Mouse (Mus musculus) midbrain, embryonic 12.5 days (tissue): ENCODE data around the gene 4931406C07Rik. TPM values are rescaled to one million over a fixed set of nuclear protein-coding genes. Genes with fewer than 3 reads are reported as not detected.
"Not testable (repeated sequence)": the region's sequence is repeated elsewhere in the genome, so short reads cannot be mapped to it uniquely, and the experiment has no call there.

Experiments used
- ATAC-seq: fragments of 200-750 bp; cut with Nextera tagmentation; 2 replicates; pipeline ENCODE4 v1.8.0; 2017; ENCODE audit warnings: low read depth, moderate TSS enrichment, moderate library complexity; ENCODE audit not compliant: low FRiP score
- H3K27ac ChIP-seq: fragments of 300-500 bp; sonication (generic); replicated peaks from 2 replicates; pipeline ENCODE4 v1.5.1; 2016; ENCODE audit warnings: mild to moderate bottlenecking
- H3K27me3 ChIP-seq: fragments of 300-500 bp; sonication (generic); 2 replicates; pipeline ENCODE4 v1.6.1; 2016; ENCODE audit warnings: mild to moderate bottlenecking
- H3K36me3 ChIP-seq: fragments of 300-500 bp; sonication (generic); 2 replicates; pipeline ENCODE4 v1.6.1; 2016
- H3K4me1 ChIP-seq: fragments of 300-500 bp; sonication (generic); 2 replicates; pipeline ENCODE4 v1.6.1; 2016
- H3K4me2 ChIP-seq: fragments of 300-500 bp; sonication (generic); replicated peaks from 2 replicates; pipeline ENCODE4 v1.6.1; 2016; ENCODE audit warnings: mild to moderate bottlenecking, moderate library complexity
- H3K4me3 ChIP-seq: fragments of 300-500 bp; sonication (generic); 2 replicates; pipeline ENCODE4 v1.5.1; 2016; ENCODE audit warnings: mild to moderate bottlenecking
- H3K9ac ChIP-seq: fragments of 300-500 bp; sonication (generic); replicated peaks from 2 replicates; pipeline ENCODE4 v1.6.1; 2016; ENCODE audit warnings: mild to moderate bottlenecking, moderate library complexity
- H3K9me3 ChIP-seq: fragments of 300-500 bp; sonication (generic); 2 replicates; pipeline ENCODE4 v1.6.1; 2016; ENCODE audit warnings: mild to moderate bottlenecking
- WGBS: fragments of 180-500 bp; shearing (Covaris S2); methylation state at CpG from one replicate; pipeline ENCODE4 v1.1.7; 2016; 5-methylcytosine and 5-hydroxymethylcytosine counted together
- polyA plus RNA-seq: library from polyadenylated mRNA; unstranded; fragments of >200 nt; fragmentation: Nextera tagmentation; extraction: Ambion mirVana; gene quantifications from 2 replicates; pipeline ENCODE4 v1.2.1, GENCODE M21; 2016

Gene 4931406C07Rik
- polyA plus RNA-seq, 1 experiment from 2014 or later = 9.0 TPM

- Histone ChIP-seq H3K36me3 (peaks cover 42% of the 10 kb centered on the region), H3K9ac (no peak overlapping the region), H3K27ac (no peak overlapping the region), H3K4me1 (peaks cover 21% of the 10 kb centered on the region), H3K4me3 (no peak overlapping the region), H3K9me3 (no peaks in the 10 kb centered on the region), H3K4me2 (no peak overlapping the region), H3K27me3 (no peaks in the 10 kb centered on the region)
- WGBS = 55% methylated on average over 2 of the region's 2 CpGs
- ATAC-seq = no peak
Observed at GRCm38 (mm10) chr9:15308254-15308653, 2.0 kb upstream of the 4931406C07Rik start.

- H3K36me3 ChIP-seq = peaks cover 36% of the 10 kb centered on the region
- WGBS = 10% methylated on average over 6 of the region's 6 CpGs
- no peaks in the 10 kb centered on the region for H3K27me3 ChIP-seq
- H3K27ac ChIP-seq = no peak overlapping the region
- H3K9me3 ChIP-seq = no peaks in the 10 kb centered on the region
- ATAC-seq = no peak
- peaks cover 21% of the 10 kb centered on the region for H3K4me1 ChIP-seq
- H3K4me3 ChIP-seq = peak overlapping the region; percentile 84
- peak overlapping the region; percentile 92 for H3K9ac ChIP-seq
- H3K4me2 ChIP-seq = peak overlapping the region; percentile 77
Observed at GRCm38 (mm10) chr9:15307257-15307656, 1.0 kb upstream of the 4931406C07Rik start.

DNA sequence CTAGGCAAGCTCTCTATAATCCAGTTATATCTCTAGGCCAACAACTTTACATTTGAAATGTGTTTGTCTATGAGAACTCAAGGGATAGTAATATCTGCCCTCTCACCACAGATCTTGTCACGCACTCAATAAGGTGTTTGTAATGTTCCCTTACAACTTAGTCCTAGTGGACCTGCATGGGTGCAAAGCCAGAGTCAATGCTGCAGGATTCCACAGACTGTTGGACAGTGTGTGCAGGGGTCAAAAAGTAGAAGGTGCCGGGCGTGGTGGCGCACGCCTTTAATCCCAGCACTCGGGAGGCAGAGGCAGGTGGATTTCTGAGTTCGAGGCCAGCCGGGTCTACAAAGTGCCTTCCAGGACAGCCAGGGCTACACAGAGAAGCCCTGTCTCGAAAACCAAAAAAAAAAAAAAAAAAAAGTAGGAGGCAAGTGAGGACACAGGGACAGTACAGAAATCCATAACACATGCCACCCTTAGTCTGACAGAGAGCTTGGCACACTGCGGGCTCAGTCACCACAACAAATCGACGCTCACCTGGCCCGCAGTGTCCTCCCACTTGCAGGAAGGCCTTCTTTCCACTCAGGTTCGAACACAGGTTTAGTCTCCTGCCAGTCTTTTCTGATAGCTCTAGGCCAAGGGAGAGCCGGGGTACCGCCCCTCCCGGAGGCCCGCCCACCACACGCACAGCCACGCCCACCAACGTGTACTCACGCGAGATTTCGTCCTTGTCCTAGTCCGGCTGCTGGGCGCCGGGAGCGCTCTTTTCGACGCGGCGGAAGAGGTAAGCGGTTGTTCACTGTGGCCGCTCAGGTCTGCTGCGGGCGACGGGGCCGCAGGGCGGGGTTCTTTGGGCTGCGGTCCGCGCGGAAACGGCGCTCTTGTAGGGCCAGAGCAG is 498 bp downstream of the 4931406C07Rik start, which contains the start of gene Taf1d:
Taf1d (plus strand) TSS at position 712 of the 895 bp plus-strand sequence.
- no peaks in the 10 kb centered on the region for H3K27me3 ChIP-seq
- H3K4me1 ChIP-seq = peaks cover 21% of the 10 kb centered on the region
- H3K27ac ChIP-seq = peak within 1 kb of the TSS; percentile 93
- ATAC-seq = peak; percentile 99
- WGBS = 14% methylated on average over 45 of the region's 45 CpGs
- no peaks in the 10 kb centered on the region for H3K9me3 ChIP-seq
- peak within 1 kb of the TSS; percentile 84 for H3K4me3 ChIP-seq
- peak within 1 kb of the TSS; percentile 92 for H3K9ac ChIP-seq
- H3K36me3 ChIP-seq = peaks cover 24% of the 10 kb centered on the region
- peak within 1 kb of the TSS; percentile 77 for H3K4me2 ChIP-seq

GRCm38 (mm10) chr9:15302881-15303280 is 3.4 kb downstream of the 4931406C07Rik start:
- Histone ChIP-seq H3K27me3 (no peaks in the 10 kb centered on the region), H3K9me3 (no peaks in the 10 kb centered on the region), H3K4me1 (peaks cover 15% of the 10 kb centered on the region), H3K27ac (no peak overlapping the region), H3K36me3 (no peaks in the 10 kb centered on the region), H3K4me2 (no peak overlapping the region), H3K4me3 (no peak overlapping the region), H3K9ac (no peak overlapping the region)
- ATAC-seq = no peak
- 66% methylated on average over 2 of the region's 2 CpGs for WGBS

DNA sequence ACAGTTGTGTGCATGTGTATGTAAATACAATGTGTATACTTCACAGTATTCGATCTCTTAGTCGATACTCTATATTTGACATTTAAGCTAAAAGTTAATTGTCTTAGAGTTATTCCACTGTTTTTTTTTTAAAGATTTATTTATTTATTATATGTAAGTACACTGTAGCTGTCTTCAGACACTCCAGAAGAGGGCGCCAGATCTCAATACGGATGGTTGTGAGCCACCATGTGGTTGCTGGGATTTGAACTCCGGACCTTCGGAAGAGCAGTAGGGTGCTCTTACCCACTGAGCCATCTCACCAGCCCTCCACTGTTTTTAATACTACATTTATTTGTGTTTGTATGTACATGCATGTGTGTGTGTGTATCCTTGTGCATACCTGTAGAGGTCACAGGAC is 4.2 kb downstream of the 4931406C07Rik start:
- ATAC-seq = not testable (repeated sequence)
- WGBS = 78% methylated on average over 6 of the region's 6 CpGs

DNA sequence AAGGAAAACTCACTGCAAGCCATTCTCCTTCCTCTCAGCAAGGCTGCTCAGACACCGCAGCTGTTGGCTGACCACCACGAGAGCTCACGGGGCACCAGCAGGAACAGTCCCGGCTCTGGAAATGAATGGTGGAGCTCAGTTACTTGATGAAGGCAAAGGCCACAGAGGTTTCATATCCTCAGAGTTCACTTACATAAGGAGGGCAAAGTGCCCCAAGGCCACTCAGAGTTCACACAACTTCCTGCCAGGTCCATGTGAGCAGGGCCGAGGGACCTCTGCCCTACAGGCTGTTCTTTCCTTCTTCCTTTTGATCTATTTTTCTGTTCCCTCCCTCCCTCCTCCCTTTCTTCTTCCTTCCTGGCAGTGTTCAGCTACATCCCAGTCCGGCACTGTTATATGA is 4.8 kb downstream of the 4931406C07Rik start:
- Histone ChIP-seq H3K27ac (0 out of 2 replicates have a peak overlapping the region, but pooled peaks have one; percentile 25), H3K4me1 (0 out of 2 replicates have a peak, but pooled peaks cover 4% of the 10 kb centered on the region), H3K27me3 (no peaks in the 10 kb centered on the region), H3K9ac (no peak overlapping the region), H3K4me3 (no peak overlapping the region), H3K9me3 (no peaks in the 10 kb centered on the region), H3K4me2 (no peak overlapping the region), H3K36me3 (0 out of 2 replicates have a peak, but pooled peaks cover under 1% of the 10 kb centered on the region)
- 76% methylated on average over 6 of the region's 6 CpGs for WGBS
- ATAC-seq = no peak

More for the DNA sequence above, 4.2 kb downstream of the 4931406C07Rik start:
- not testable (repeated sequence) for H3K9ac ChIP-seq, H3K27me3 ChIP-seq, H3K9me3 ChIP-seq, H3K27ac ChIP-seq, H3K4me2 ChIP-seq, H3K36me3 ChIP-seq, H3K4me1 ChIP-seq, H3K4me3 ChIP-seq

- H3K27ac ChIP-seq = no peak overlapping the region
- no peaks in the 10 kb centered on the region for H3K9me3 ChIP-seq
- H3K4me2 ChIP-seq = no peak overlapping the region
- H3K4me1 ChIP-seq = no peaks in the 10 kb centered on the region
- H3K9ac ChIP-seq = no peak overlapping the region
- 0 out of 2 replicates have a peak, but pooled peaks cover 6% of the 10 kb centered on the region for H3K36me3 ChIP-seq
- no peak for ATAC-seq
- H3K4me3 ChIP-seq = no peak overlapping the region
- WGBS = 91% methylated on average over 5 of the region's 5 CpGs
- no peaks in the 10 kb centered on the region for H3K27me3 ChIP-seq
Observed at GRCm38 (mm10) chr9:15300056-15300455, 6.2 kb downstream of the 4931406C07Rik start.

- ATAC-seq = no peak
Observed at GRCm38 (mm10) chr9:15298451-15298850, 7.8 kb downstream of the 4931406C07Rik start.

DNA sequence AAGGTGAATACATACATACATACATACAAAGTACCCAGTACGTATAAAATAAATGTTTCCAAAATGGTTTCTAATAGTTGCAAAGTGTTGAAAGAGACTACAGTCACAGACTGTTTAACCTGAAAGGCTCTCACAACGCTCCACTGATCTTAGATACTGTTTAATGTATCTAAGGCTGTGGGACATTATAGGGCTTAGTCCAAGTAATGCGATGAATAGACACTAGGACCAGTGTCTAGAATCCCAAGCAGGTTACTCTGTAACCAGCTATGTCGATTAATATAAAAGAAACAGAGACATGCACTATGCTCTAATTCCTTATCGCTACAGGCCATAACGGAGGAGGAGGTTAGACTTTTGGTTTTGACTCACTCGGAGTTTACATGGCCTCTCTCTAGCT is 9.1 kb downstream of the 4931406C07Rik start:
- H3K4me2 ChIP-seq = no peak overlapping the region
- H3K27ac ChIP-seq = no peak overlapping the region
- no peaks in the 10 kb centered on the region for H3K9me3 ChIP-seq
- no peaks in the 10 kb centered on the region for H3K4me1 ChIP-seq
- no peak for ATAC-seq
- H3K9ac ChIP-seq = no peak overlapping the region
- WGBS = 86% methylated on average over 7 of the region's 7 CpGs
- no peaks in the 10 kb centered on the region for H3K27me3 ChIP-seq
- H3K4me3 ChIP-seq = no peak overlapping the region
- 0 out of 2 replicates have a peak, but pooled peaks cover 6% of the 10 kb centered on the region for H3K36me3 ChIP-seq

More at GRCm38 (mm10) chr9:15298451-15298850, 7.8 kb downstream of the 4931406C07Rik start:
- H3K36me3 ChIP-seq = 0 out of 2 replicates have a peak, but pooled peaks cover 6% of the 10 kb centered on the region
- H3K4me3 ChIP-seq = no peak overlapping the region
- no peak overlapping the region for H3K27ac ChIP-seq
- H3K9me3 ChIP-seq = no peaks in the 10 kb centered on the region
- H3K27me3 ChIP-seq = no peaks in the 10 kb centered on the region
- 63% methylated on average over 2 of the region's 2 CpGs for WGBS
- H3K9ac ChIP-seq = no peak overlapping the region
- H3K4me2 ChIP-seq = no peak overlapping the region
- H3K4me1 ChIP-seq = no peaks in the 10 kb centered on the region

DNA sequence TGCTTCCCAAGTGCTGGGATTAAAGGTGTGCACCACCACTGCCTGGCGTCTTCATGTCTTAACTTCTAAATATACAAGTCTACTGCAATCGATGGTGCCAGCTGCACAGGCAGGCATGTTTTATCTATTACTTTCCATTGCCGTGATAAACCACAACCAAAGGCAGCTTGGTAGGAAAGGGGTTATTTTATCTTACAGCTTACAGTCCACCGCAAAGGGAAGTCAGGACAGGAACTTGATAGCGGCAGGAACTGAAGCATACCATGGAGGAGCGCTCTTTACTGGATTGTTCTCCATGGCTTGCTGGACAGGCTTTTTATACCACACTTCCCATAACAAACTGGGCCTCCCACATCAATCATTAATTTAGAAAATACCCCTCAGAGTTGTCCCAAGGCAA is 17.0 kb downstream of the 4931406C07Rik start:
- Histone ChIP-seq H3K4me2 (no peak overlapping the region), H3K4me1 (no peaks in the 10 kb centered on the region), H3K9me3 (no peaks in the 10 kb centered on the region), H3K36me3 (0 out of 2 replicates have a peak, but pooled peaks cover 4% of the 10 kb centered on the region), H3K9ac (no peak overlapping the region), H3K4me3 (no peak overlapping the region), H3K27ac (no peak overlapping the region), H3K27me3 (no peaks in the 10 kb centered on the region)
- 94% methylated on average over 6 of the region's 6 CpGs for WGBS
- ATAC-seq = no peak

- Histone ChIP-seq H3K4me1 (no peaks in the 10 kb centered on the region), H3K4me2 (no peak overlapping the region), H3K36me3 (0 out of 2 replicates have a peak, but pooled peaks cover 4% of the 10 kb centered on the region), H3K27ac (no peak overlapping the region), H3K27me3 (no peaks in the 10 kb centered on the region), H3K4me3 (no peak overlapping the region), H3K9me3 (no peaks in the 10 kb centered on the region), H3K9ac (no peak overlapping the region)
- no peak for ATAC-seq
- WGBS = 89% methylated on average over 3 of the region's 3 CpGs
Observed at GRCm38 (mm10) chr9:15288402-15288801, 17.8 kb downstream of the 4931406C07Rik start.

GRCm38 (mm10) chr9:15287846-15288245 is 18.4 kb downstream of the 4931406C07Rik start:
- no peaks in the 10 kb centered on the region for H3K9me3 ChIP-seq
- H3K9ac ChIP-seq = no peak overlapping the region
- ATAC-seq = no peak
- H3K27me3 ChIP-seq = no peaks in the 10 kb centered on the region
- H3K4me2 ChIP-seq = no peak overlapping the region
- WGBS = 55% methylated on average over 6 of the region's 6 CpGs
- 0 out of 2 replicates have a peak, but pooled peaks cover 4% of the 10 kb centered on the region for H3K36me3 ChIP-seq
- no peak overlapping the region for H3K4me3 ChIP-seq
- H3K4me1 ChIP-seq = no peaks in the 10 kb centered on the region
- H3K27ac ChIP-seq = no peak overlapping the region
